Mouse (Mus musculus) bone marrow, adult 2 months (tissue): Measurements from ENCODE around the gene Syt9. TPM values are rescaled to one million over a fixed set of nuclear protein-coding genes. Genes with fewer than 3 reads are reported as not detected.
"Not testable (repeated sequence)": the region's sequence is repeated elsewhere in the genome, so short reads cannot be mapped to it uniquely, and the experiment has no call there.

Source experiments
- H3K27ac ChIP-seq: fragments of 200-500 bp; 2 replicates; pipeline ENCODE4 v1.5.1; 2012; ENCODE audit warnings: low read depth, mild to moderate bottlenecking, control low read depth, inconsistent platforms, low read length; ENCODE audit not compliant: control insufficient read depth, poor library complexity, insufficient read depth
- H3K4me1 ChIP-seq: fragments of 200-500 bp; 2 replicates; pipeline ENCODE4 v1.6.1; 2011; ENCODE audit warnings: low read length; ENCODE audit not compliant: control insufficient read depth, insufficient read depth
- H3K4me3 ChIP-seq: fragments of 200-500 bp; replicated peaks from 2 replicates; pipeline ENCODE3; 2011; ENCODE audit warnings: mild to moderate bottlenecking, low read depth, low read length, control low read depth; ENCODE audit not compliant: control insufficient read depth
- CTCF ChIP-seq: fragments of 200-500 bp; IDR thresholded peaks from 2 replicates; pipeline ENCODE4 v1.5.1; 2011; ENCODE audit warnings: low read length, control low read depth; ENCODE audit not compliant: control insufficient read depth, insufficient read depth
- POLR2A ChIP-seq: fragments of 200-500 bp; IDR thresholded peaks from 2 replicates; pipeline ENCODE4 v1.6.1; 2011; ENCODE audit warnings: low read depth, mild to moderate bottlenecking, control low read depth, low read length, borderline replicate concordance; ENCODE audit not compliant: control insufficient read depth
- WGBS: fragments of 180-500 bp; shearing (Covaris S2); methylation state at CpG from one replicate; pipeline ENCODE4 v1.1.7; 2018; 5-methylcytosine and 5-hydroxymethylcytosine counted together
- polyA plus RNA-seq: library from polyadenylated mRNA; stranded (reverse); fragments of >200 nt; gene quantifications from 2 replicates; pipeline ENCODE4 v1.2.4, GENCODE M21; 2011; ENCODE audit warnings: low replicate concordance; ENCODE audit not compliant: missing spikeins, insufficient read depth, insufficient read length

Syt9 gene
- polyA plus RNA-seq, 1 experiment: 2.5 TPM

DNA sequence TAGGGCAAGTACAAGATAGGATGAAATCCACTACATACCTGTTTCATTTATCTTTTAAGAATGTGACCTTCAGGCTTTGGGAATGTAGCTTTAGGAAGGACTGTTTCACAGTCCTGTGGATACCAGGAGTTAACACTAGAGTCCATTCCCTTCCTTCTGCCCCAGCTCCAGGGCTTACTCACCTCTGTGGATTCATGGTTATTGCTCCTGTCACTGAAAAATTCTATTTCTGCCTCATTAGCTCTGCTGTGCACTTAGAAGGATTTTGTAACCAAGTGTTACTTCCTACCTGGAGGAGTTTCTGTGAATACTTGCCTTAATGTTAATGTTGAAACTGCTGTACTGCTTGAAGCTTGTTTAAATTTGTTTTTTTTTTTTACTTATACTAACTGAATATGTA is 74.1 kb downstream of the Syt9 start:
- TF ChIP-seq CTCF: no peak
- no peak for TF ChIP-seq POLR2A
- Histone ChIP-seq H3K27ac (no peak overlapping the region), H3K4me3 (no peak overlapping the region), H3K4me1 (no peaks in the 10 kb centered on the region)

DNA sequence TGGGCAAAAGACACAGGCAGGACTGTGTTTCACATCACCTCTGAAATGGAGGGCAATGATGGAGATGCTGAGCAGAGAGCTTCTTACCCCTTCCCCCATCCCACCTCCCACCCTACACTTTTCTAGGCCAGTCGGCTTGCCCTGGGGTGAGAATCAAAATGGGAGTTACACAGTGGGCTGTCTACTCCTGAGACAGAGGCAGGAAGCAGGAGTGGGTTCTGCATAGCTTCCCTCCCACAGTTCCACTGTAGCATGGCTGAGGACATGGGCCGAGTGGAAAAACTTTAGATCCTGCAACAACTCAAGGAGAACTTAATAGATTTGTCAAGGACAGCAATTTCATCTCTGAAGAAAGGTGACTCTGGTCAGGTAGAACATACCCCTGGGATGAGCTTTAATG is 84.1 kb downstream of the Syt9 start:
- H3K27ac ChIP-seq: no peak overlapping the region
- TF ChIP-seq CTCF (no peak), POLR2A (no peak)
- no peak overlapping the region for H3K4me3 ChIP-seq
- no peaks in the 10 kb centered on the region for H3K4me1 ChIP-seq
- 69% methylated on average over 2 of the region's 2 CpGs for WGBS

DNA sequence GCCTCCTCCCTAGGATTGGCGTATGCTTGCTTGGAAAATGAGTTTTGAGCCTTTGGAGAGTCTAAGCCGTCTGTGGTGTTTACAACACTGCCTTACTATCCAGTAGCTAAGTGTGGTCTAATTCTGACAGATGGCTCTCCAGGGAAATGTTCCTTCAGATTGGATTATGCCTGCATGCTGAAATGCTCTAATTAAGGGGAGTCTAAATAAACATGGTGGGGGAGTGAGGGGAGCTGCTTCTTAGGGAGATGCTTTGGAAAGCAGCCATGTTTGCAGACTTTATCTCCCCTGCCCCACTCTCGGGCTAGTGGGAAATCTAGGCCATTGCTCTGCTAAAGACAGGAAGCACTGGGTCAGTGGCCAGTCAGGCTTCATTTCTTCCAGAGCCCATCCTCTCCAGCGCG is 84.6 kb downstream of the Syt9 start:
- Histone ChIP-seq H3K27ac (no peak overlapping the region), H3K4me3 (no peak overlapping the region), H3K4me1 (no peaks in the 10 kb centered on the region)
- TF ChIP-seq POLR2A (no peak), CTCF (no peak)
- WGBS: 75% methylated on average over 5 of the region's 5 CpGs

DNA sequence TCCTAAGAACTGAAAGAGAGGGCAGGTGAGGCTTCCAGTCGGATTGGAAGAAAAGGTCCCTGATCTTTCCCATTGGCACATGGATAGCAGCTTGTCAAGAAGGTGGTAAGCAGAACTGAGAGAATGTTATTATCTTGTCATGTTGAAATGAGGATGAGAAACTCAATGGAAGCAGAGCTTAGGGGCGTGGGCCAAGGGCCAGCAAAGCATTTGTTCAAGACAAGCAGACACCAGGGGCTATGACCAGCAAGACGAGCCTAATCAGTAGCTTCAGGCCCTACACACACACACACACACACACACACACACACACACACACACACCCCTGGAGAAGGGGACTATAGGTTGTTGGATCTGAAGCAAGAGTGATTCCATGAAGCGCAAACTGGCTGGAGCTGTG is 90.6 kb downstream of the Syt9 start:
- Histone ChIP-seq H3K4me3 (no peak overlapping the region), H3K27ac (no peak overlapping the region), H3K4me1 (no peaks in the 10 kb centered on the region)
- 66% methylated on average over 4 of the region's 4 CpGs for WGBS
- TF ChIP-seq POLR2A: no peak
- no peak for TF ChIP-seq CTCF

DNA sequence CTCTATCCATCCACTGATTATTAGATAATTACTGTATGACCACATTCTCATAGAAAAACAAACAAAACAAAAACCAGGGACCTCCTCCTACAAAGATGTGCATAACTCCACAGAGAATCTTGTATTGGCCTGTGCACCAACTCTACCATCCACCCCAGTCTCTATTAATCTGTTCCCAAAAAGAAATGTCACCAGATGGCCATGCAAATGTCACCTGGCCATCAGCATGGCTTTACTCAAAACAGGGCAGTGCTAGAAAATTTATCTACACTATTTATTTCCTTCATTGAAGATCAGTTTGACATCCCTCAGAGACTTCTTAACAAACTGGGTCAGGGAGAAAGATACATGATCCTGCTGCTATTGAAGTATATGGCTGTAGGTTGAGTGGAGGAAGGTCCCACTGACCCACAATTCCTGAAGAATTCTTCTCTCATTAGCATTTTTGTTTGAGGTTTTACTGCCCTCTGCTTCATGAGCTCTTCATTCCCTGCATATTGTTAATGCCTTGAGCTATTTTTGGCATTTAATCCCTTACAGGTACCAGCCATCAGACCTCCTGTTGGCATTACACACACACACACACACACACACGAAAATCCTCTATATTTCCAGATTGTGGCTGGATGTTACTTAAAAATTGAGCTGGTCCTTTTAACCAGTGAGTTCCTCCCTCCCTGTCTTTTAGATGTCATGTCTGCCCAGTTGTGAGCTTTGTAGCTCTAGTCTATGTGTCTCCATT is 91.3 kb downstream of the Syt9 start:
- H3K27ac ChIP-seq: no peak overlapping the region
- TF ChIP-seq CTCF (no peak), POLR2A (no peak)
- WGBS: 51% methylated on average over 1 of the region's 1 CpGs
- H3K4me1 ChIP-seq: no peaks in the 10 kb centered on the region
- no peak overlapping the region for H3K4me3 ChIP-seq

DNA sequence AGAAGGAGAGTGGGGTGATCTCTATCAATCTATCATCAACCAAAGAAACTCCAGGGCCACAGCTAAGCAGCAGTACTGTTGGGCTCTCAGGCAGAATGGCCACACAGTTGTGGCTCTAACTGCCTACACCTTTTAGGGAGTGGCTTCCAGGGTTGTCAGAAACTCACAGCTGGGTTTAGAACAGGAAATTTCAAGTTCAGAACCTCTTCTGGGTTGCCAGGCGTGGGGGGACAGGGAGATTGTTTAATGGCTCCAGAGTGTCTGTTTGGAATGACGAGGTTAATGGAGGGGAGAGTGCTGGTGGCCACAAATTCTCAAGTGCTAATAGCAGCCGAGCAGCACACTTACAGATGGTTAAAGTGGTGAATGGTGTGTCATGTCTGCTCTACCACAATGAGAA is 92.4 kb downstream of the Syt9 start:
- Histone ChIP-seq H3K4me3 (no peak overlapping the region), H3K4me1 (no peaks in the 10 kb centered on the region), H3K27ac (no peak overlapping the region)
- TF ChIP-seq POLR2A (no peak), CTCF (no peak)
- WGBS: 41% methylated on average over 3 of the region's 3 CpGs

DNA sequence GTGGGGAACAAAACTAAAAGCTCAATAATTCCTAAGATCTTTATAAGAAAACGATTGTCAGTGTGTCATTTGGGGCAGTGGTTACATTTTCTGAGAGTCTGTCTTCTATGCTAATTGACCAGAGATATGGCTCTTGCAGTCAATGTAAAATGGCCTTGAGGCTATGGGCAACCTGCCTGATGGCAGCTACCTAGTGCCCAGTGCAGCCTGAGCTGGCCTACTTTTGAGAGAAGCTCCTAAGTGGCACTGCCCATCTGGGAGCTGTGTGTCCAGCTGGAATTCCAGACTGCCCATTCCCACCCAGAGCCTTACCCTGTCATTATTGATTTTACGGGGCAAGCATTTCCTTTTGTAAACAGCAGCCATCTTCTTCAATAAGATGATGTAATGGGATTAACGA is 94.6 kb downstream of the Syt9 start:
- TF ChIP-seq POLR2A: no peak
- no peak for TF ChIP-seq CTCF
- no peaks in the 10 kb centered on the region for H3K4me1 ChIP-seq
- WGBS: 62% methylated on average over 3 of the region's 3 CpGs
- no peak overlapping the region for H3K27ac ChIP-seq
- no peak overlapping the region for H3K4me3 ChIP-seq

DNA sequence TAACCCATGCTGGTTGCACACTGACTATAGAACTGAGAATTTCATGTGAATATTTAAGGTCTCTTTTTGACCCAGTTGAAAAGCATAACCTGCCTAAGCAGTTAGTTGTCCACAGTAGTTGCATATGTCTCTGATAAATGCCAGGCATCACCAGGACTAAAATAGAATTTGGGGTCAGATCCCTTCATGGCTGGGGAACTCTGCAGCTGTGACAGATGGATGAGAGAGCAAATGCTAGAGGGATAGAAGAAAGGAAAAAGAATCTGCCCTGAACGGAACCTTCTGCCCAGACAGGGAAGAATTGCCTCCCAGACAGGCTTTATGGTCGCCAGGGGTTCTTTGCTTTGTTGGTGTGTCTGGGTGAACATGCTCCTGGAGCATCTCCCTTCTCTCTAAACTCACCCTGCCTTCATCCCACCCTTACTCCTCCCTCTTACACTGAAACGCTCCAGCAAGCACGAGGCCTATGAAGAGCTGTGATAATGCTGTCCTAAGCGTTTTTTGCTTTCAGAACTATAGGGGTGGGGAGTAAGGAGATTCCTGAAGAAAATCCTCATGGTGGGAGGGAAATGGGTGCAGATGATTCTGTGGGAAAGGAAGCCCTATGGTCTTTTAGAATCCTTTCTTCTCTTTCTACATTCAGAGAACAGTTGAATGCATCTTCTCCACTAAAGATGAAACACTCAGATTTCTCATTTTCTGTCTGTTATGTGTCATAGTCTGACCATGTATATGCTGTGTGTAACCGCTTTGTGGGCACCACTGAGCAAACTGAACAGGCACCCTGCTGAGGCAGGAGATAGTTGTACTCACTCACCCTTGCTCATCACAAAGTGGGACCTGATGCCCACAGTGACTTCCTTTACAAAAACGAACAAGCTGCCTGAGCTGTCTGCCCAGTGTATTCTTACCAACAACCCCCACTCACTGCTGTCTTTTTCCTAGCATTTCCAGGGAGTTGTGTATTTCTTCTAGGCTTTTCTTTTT is 108.7 kb downstream of the Syt9 start:
- no peak for TF ChIP-seq CTCF
- TF ChIP-seq POLR2A: no peak
- Histone ChIP-seq H3K4me1 (no peaks in the 10 kb centered on the region), H3K4me3 (no peak overlapping the region), H3K27ac (no peak overlapping the region)
- WGBS: 60% methylated on average over 7 of the region's 7 CpGs

DNA sequence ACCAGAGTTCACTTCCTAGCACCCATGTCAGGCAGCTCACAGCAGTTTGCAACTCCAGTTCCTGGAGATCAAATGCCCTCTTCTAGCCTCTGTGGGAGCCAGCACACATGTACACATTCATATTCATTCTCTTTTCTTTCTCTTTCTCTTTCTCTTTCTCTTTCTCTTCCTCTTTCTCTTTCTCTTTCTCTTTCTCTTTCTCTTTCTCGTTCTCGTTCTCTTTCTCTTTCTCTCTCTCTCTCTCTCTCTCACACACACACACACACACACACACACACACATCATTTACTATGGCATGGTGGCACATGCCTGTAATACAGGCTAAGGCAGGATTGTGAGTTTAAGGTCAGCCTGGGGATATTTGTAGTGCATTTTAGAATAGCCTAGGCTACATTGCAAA is 115.2 kb downstream of the Syt9 start:
- WGBS: 72% methylated on average over 2 of the region's 2 CpGs
- not testable (repeated sequence) for H3K4me3 ChIP-seq, H3K27ac ChIP-seq, H3K4me1 ChIP-seq
